Mouse (Mus musculus): ENCODE results near the gene Clic1. TPM values are rescaled to one million over a fixed set of nuclear protein-coding genes. Genes with fewer than 3 reads are reported as not detected.

Gene Clic1
- polyA plus RNA-seq, 1 experiment from 2014 or later = 157 TPM

GRCm38 (mm10) chr17:35077786-35078233 is 28.0 kb downstream of the Clic1 start, which contains the start of gene Ly6g6d:
TSS of gene Ly6g6d (minus strand) at chr17:35078065.
- H3K4me2 ChIP-seq (replicated peaks) = peak within 1 kb of the TSS; percentile 43
- 7% methylated on average over 14 of the region's 14 CpGs for WGBS
- H3K4me1 ChIP-seq = peaks cover 18% of the 10 kb centered on the region
- peak within 1 kb of the TSS; percentile 14 for H3K4me3 ChIP-seq
- ATAC-seq (ENCODE audit: low FRiP score) = no peak
- no peak within 1 kb of the TSS for H3K27ac ChIP-seq
- H3K36me3 ChIP-seq = no peaks in the 10 kb centered on the region
- peak within 1 kb of the TSS; percentile 13 for H3K9ac ChIP-seq
- no peaks in the 10 kb centered on the region for H3K9me3 ChIP-seq (replicated peaks)
- peaks cover 8% of the 10 kb centered on the region; the same call in 1 of the 2 replicates for H3K27me3 ChIP-seq

GRCm38 (mm10) chr17:35079778-35080177 is 30.0 kb downstream of the Clic1 start:
- 70% methylated on average over 9 of the region's 9 CpGs for WGBS

GRCm38 (mm10) chr17:35080248-35080647 is 30.5 kb downstream of the Clic1 start:
- Histone ChIP-seq H3K9ac (no peak overlapping the region), H3K4me3 (no peak overlapping the region), H3K4me2 (replicated peaks) (no peak overlapping the region), H3K27me3 (peaks cover 3% of the 10 kb centered on the region; the same call in 1 of the 2 replicates), H3K36me3 (no peaks in the 10 kb centered on the region), H3K9me3 (replicated peaks) (no peaks in the 10 kb centered on the region), H3K27ac (no peak overlapping the region), H3K4me1 (peaks cover 18% of the 10 kb centered on the region)
- 64% methylated on average over 6 of the region's 6 CpGs for WGBS
- no peak for ATAC-seq (ENCODE audit: low FRiP score)

More at GRCm38 (mm10) chr17:35079778-35080177, 30.0 kb downstream of the Clic1 start:
- Histone ChIP-seq H3K4me3 (no peak overlapping the region), H3K9ac (no peak overlapping the region), H3K4me2 (replicated peaks) (no peak overlapping the region), H3K27ac (no peak overlapping the region), H3K4me1 (peaks cover 18% of the 10 kb centered on the region), H3K36me3 (no peaks in the 10 kb centered on the region), H3K27me3 (peaks cover 2% of the 10 kb centered on the region; the same call in 1 of the 2 replicates), H3K9me3 (replicated peaks) (no peaks in the 10 kb centered on the region)
- ATAC-seq (ENCODE audit: low FRiP score) = no peak

- H3K4me3 ChIP-seq = no peak overlapping the region
- H3K9me3 ChIP-seq (replicated peaks) = no peaks in the 10 kb centered on the region
- peaks cover 18% of the 10 kb centered on the region for H3K4me1 ChIP-seq
- peaks cover 7% of the 10 kb centered on the region; the same call in 1 of the 2 replicates for H3K27me3 ChIP-seq
- ATAC-seq (ENCODE audit: low FRiP score) = no peak
- H3K9ac ChIP-seq = no peak overlapping the region
- H3K36me3 ChIP-seq = no peaks in the 10 kb centered on the region
- no peak overlapping the region for H3K27ac ChIP-seq
- H3K4me2 ChIP-seq (replicated peaks) = no peak overlapping the region
- 83% methylated on average over 4 of the region's 4 CpGs for WGBS
Observed at GRCm38 (mm10) chr17:35080710-35081109, 30.9 kb downstream of the Clic1 start.

- WGBS = 85% methylated on average over 16 of the region's 16 CpGs
- Histone ChIP-seq H3K4me1 (peaks cover under 1% of the 10 kb centered on the region; the same call in 1 of the 2 replicates), H3K9ac (no peak overlapping the region), H3K36me3 (no peaks in the 10 kb centered on the region), H3K27ac (no peak overlapping the region), H3K9me3 (replicated peaks) (no peaks in the 10 kb centered on the region), H3K27me3 (peaks cover 8% of the 10 kb centered on the region; the same call in 1 of the 2 replicates), H3K4me3 (no peak overlapping the region), H3K4me2 (replicated peaks) (no peak overlapping the region)
- no peak for ATAC-seq (ENCODE audit: low FRiP score)
Observed at GRCm38 (mm10) chr17:35082841-35083576, 33.2 kb downstream of the Clic1 start.

- H3K27ac ChIP-seq = no peak overlapping the region
- no peak overlapping the region for H3K4me3 ChIP-seq
- no peak overlapping the region for H3K4me2 ChIP-seq (replicated peaks)
- ATAC-seq (ENCODE audit: low FRiP score) = no peak
- H3K27me3 ChIP-seq = peaks cover 8% of the 10 kb centered on the region; the same call in 1 of the 2 replicates
- H3K9me3 ChIP-seq (replicated peaks) = no peaks in the 10 kb centered on the region
- no peaks in the 10 kb centered on the region for H3K4me1 ChIP-seq
- WGBS = 78% methylated on average over 3 of the region's 3 CpGs
- H3K36me3 ChIP-seq = no peaks in the 10 kb centered on the region
- H3K9ac ChIP-seq = no peak overlapping the region
Observed at GRCm38 (mm10) chr17:35083929-35084497, 34.2 kb downstream of the Clic1 start.

- no peaks in the 10 kb centered on the region for H3K9me3 ChIP-seq (replicated peaks)
- no peak within 1 kb of the TSS for H3K9ac ChIP-seq
- H3K4me1 ChIP-seq = peaks cover 6% of the 10 kb centered on the region
- 0 out of 2 replicates have a peak, but pooled peaks cover 6% of the 10 kb centered on the region for H3K27me3 ChIP-seq
- no peak within 1 kb of the TSS for H3K4me2 ChIP-seq (replicated peaks)
- no peak for ATAC-seq (ENCODE audit: low FRiP score)
- no peaks in the 10 kb centered on the region for H3K36me3 ChIP-seq
- H3K27ac ChIP-seq = no peak within 1 kb of the TSS
- 79% methylated on average over 7 of the region's 7 CpGs for WGBS
- no peak within 1 kb of the TSS for H3K4me3 ChIP-seq
Observed at GRCm38 (mm10) chr17:35085208-35085865, 35.6 kb downstream of the Clic1 start, which contains the start of gene Ly6g6f. TSS of gene Ly6g6f (minus strand) at chr17:35085610.

GRCm38 (mm10) chr17:35088151-35088550 is 38.4 kb downstream of the Clic1 start:
- no peak for ATAC-seq (ENCODE audit: low FRiP score)
- no peak overlapping the region for H3K9ac ChIP-seq
- peaks cover 12% of the 10 kb centered on the region for H3K4me1 ChIP-seq
- H3K9me3 ChIP-seq (replicated peaks) = no peaks in the 10 kb centered on the region
- H3K4me3 ChIP-seq = no peak overlapping the region
- no peak overlapping the region for H3K4me2 ChIP-seq (replicated peaks)
- peaks cover 21% of the 10 kb centered on the region for H3K36me3 ChIP-seq
- 0 out of 2 replicates have a peak, but pooled peaks cover 6% of the 10 kb centered on the region for H3K27me3 ChIP-seq
- no peak overlapping the region for H3K27ac ChIP-seq
- 43% methylated on average over 2 of the region's 2 CpGs for WGBS

- Histone ChIP-seq H3K9me3 (replicated peaks) (no peaks in the 10 kb centered on the region), H3K36me3 (peaks cover 28% of the 10 kb centered on the region), H3K9ac (peak within 1 kb of the TSS; percentile 82), H3K27me3 (0 out of 2 replicates have a peak, but pooled peaks cover 6% of the 10 kb centered on the region), H3K27ac (peak within 1 kb of the TSS; percentile 97), H3K4me1 (peaks cover 12% of the 10 kb centered on the region), H3K4me2 (replicated peaks) (peak within 1 kb of the TSS; percentile 67), H3K4me3 (peak within 1 kb of the TSS; percentile 67)
- 2% methylated on average over 67 of the region's 67 CpGs for WGBS
- peak; percentile 98 for ATAC-seq (ENCODE audit: low FRiP score)
Observed at GRCm38 (mm10) chr17:35088825-35089644, 39.3 kb downstream of the Clic1 start, which contains the start of gene Abhd16a. TSS of gene Abhd16a (plus strand) at chr17:35089263.

GRCm38 (mm10) chr17:35090166-35090932 is 40.6 kb downstream of the Clic1 start:
- peak overlapping the region; percentile 97; the same call in 1 of the 2 replicates for H3K27ac ChIP-seq

More at GRCm38 (mm10) chr17:35090166-35090932, 40.6 kb downstream of the Clic1 start:
- peak overlapping the region; percentile 67 for H3K4me2 ChIP-seq (replicated peaks)
- ATAC-seq (ENCODE audit: low FRiP score) = no peak
- H3K4me3 ChIP-seq = peak overlapping the region; percentile 67
- H3K36me3 ChIP-seq = peaks cover 42% of the 10 kb centered on the region
- H3K9ac ChIP-seq = peak overlapping the region; percentile 82
- 69% methylated on average over 8 of the region's 8 CpGs for WGBS
- no peaks in the 10 kb centered on the region for H3K9me3 ChIP-seq (replicated peaks)
- H3K27me3 ChIP-seq = 0 out of 2 replicates have a peak, but pooled peaks cover 5% of the 10 kb centered on the region
- H3K4me1 ChIP-seq = peaks cover 12% of the 10 kb centered on the region
